Mouse (Mus musculus) CD4-positive, CD25-positive, alpha-beta regulatory T cell, adult 2 months (primary cell): ENCODE measurements at regions not wholly inside any gene's neighbourhood (a gene's known extent, or its start where the extent isn't known, plus 50 kb on each side); places are given as distances from the start of the nearest gene placed in this dataset.
A peak's percentile ranks its signal among the peaks of the same experiment; 100 is the strongest.

Source experiments
- DNase-seq: peaks from one replicate; pipeline ENCODE4 v3.0.0-alpha.2; 2012; ENCODE audit warnings: low read depth, low spot score

- DNase-seq = no peak
Measured at GRCm38 (mm10) chr15:62165826-62166500, 1243.2 kb upstream of the A1bg start.

GRCm38 (mm10) chr15:62164766-62165410, 1242.1 kb upstream of the A1bg start:
- DNase-seq = peak; percentile 80

- DNase-seq = no peak
Measured at GRCm38 (mm10) chr15:62163203-62163602, 1240.4 kb upstream of the A1bg start.

- no peak for DNase-seq
Measured at GRCm38 (mm10) chr15:62162648-62163194, 1239.9 kb upstream of the A1bg start.

GRCm38 (mm10) chr15:62161975-62162647, 1239.3 kb upstream of the A1bg start:
- DNase-seq = no peak

- DNase-seq = no peak
Measured at GRCm38 (mm10) chr15:62161061-62161460, 1238.2 kb upstream of the A1bg start.

GRCm38 (mm10) chr15:62158875-62159675, 1236.3 kb upstream of the A1bg start:
- no peak for DNase-seq

GRCm38 (mm10) chr15:62157200-62158033, 1234.6 kb upstream of the A1bg start:
- no peak for DNase-seq

- DNase-seq = no peak
Measured at GRCm38 (mm10) chr15:62153222-62153621, 1230.4 kb upstream of the A1bg start.

GRCm38 (mm10) chr15:62152133-62152532, 1229.3 kb upstream of the A1bg start:
- DNase-seq = no peak

GRCm38 (mm10) chr15:62151690-62152089, 1228.9 kb upstream of the A1bg start:
- DNase-seq = no peak

GRCm38 (mm10) chr15:62150296-62150695, 1227.5 kb upstream of the A1bg start:
- DNase-seq = no peak

- DNase-seq = no peak
Measured at GRCm38 (mm10) chr15:62148680-62149237, 1225.9 kb upstream of the A1bg start.

GRCm38 (mm10) chr15:62147343-62147953, 1224.6 kb upstream of the A1bg start:
- DNase-seq = no peak

GRCm38 (mm10) chr15:62145643-62146285, 1223.0 kb upstream of the A1bg start:
- no peak for DNase-seq

- peak; percentile 58 for DNase-seq
Measured at GRCm38 (mm10) chr15:62144776-62145564, 1222.2 kb upstream of the A1bg start.

GRCm38 (mm10) chr15:62139859-62140258, 1217.0 kb upstream of the A1bg start:
- DNase-seq = no peak

- no peak for DNase-seq
Measured at GRCm38 (mm10) chr15:62139192-62139591, 1216.4 kb upstream of the A1bg start.

- peak; percentile 25 for DNase-seq
Measured at GRCm38 (mm10) chr15:62138701-62139100, 1215.9 kb upstream of the A1bg start.
